Mouse (Mus musculus) heart, embryonic 11.5 days (tissue): ENCODE data around the gene Socs7. TPM values are rescaled to one million over a fixed set of nuclear protein-coding genes. Genes with fewer than 3 reads are reported as not detected.

Source experiments
- ATAC-seq: fragments of 200-750 bp; cut with Nextera tagmentation; replicated peaks from 2 replicates; pipeline ENCODE4 v1.8.0; 2017; ENCODE audit warnings: moderate library complexity; ENCODE audit not compliant: insufficient number of reproducible peaks, low FRiP score, low TSS enrichment
- H3K27ac ChIP-seq: fragments of 300-500 bp; sonication (generic); 2 replicates; pipeline ENCODE4 v1.5.1; 2014; ENCODE audit warnings: mild to moderate bottlenecking, low read depth, low read length
- H3K27me3 ChIP-seq: fragments of 300-500 bp; sonication (generic); 2 replicates; pipeline ENCODE4 v1.6.1; 2014; ENCODE audit warnings: mild to moderate bottlenecking, low read length, mixed read lengths; ENCODE audit not compliant: control insufficient read depth, insufficient read depth
- H3K36me3 ChIP-seq: fragments of 300-500 bp; sonication (generic); 2 replicates; pipeline ENCODE4 v1.6.1; 2014; ENCODE audit warnings: mild to moderate bottlenecking, low read length, moderate library complexity, mixed read lengths; ENCODE audit not compliant: control insufficient read depth, insufficient read depth
- H3K4me1 ChIP-seq: fragments of 300-500 bp; sonication (generic); 2 replicates; pipeline ENCODE4 v1.6.1; 2014; ENCODE audit warnings: low read length; ENCODE audit not compliant: control insufficient read depth, insufficient read depth
- H3K4me2 ChIP-seq: fragments of 300-500 bp; sonication (generic); 2 replicates; pipeline ENCODE4 v1.6.1; 2014; ENCODE audit warnings: mild to moderate bottlenecking, moderate library complexity
- H3K4me3 ChIP-seq: fragments of 300-500 bp; sonication (generic); 2 replicates; pipeline ENCODE4 v1.5.1; 2014; ENCODE audit warnings: low read depth, low read length
- H3K9ac ChIP-seq: fragments of 300-500 bp; sonication (generic); 2 replicates; pipeline ENCODE4 v1.6.1; 2014; ENCODE audit warnings: mild to moderate bottlenecking, low read depth, low read length, moderate library complexity
- H3K9me3 ChIP-seq: fragments of 300-500 bp; sonication (generic); replicated peaks from 2 replicates; pipeline ENCODE4 v1.6.1; 2016; ENCODE audit warnings: low read length; ENCODE audit not compliant: control insufficient read depth
- WGBS: fragments of 180-500 bp; shearing (Covaris S2); extraction: QIAGEN DNeasy Blood & Tissue Kit; methylation state at CpG from one replicate; pipeline ENCODE4 v1.1.7; 2014; ENCODE audit not compliant: insufficient replicate concordance; 5-methylcytosine and 5-hydroxymethylcytosine counted together
- polyA plus RNA-seq: library from polyadenylated mRNA; unstranded; fragments of >200 nt; fragmentation: Nextera tagmentation; extraction: Ambion mirVana; gene quantifications from 2 replicates; pipeline ENCODE4 v1.2.1, GENCODE M21; 2014

The Socs7 gene
- polyA plus RNA-seq, 1 experiment from 2014 or later: 2.9 TPM

GRCm38 (mm10) chr11:97410958-97411357 lies 48.6 kb downstream of the Socs7 start:
- H3K9me3 ChIP-seq: no peaks in the 10 kb centered on the region
- no peak overlapping the region for H3K9ac ChIP-seq
- no peak overlapping the region for H3K27ac ChIP-seq
- ATAC-seq: no peak
- H3K36me3 ChIP-seq: no peaks in the 10 kb centered on the region
- no peak overlapping the region for H3K4me3 ChIP-seq
- H3K27me3 ChIP-seq: no peaks in the 10 kb centered on the region
- H3K4me2 ChIP-seq: no peak overlapping the region
- WGBS: 79% methylated on average over 4 of the region's 4 CpGs
- peaks cover 28% of the 10 kb centered on the region for H3K4me1 ChIP-seq

GRCm38 (mm10) chr11:97412117-97412516 lies 49.8 kb downstream of the Socs7 start:
- H3K36me3 ChIP-seq: no peaks in the 10 kb centered on the region
- H3K27ac ChIP-seq: peak overlapping the region; percentile 58
- peaks cover 23% of the 10 kb centered on the region for H3K4me1 ChIP-seq
- WGBS: 28% methylated on average over 3 of the region's 3 CpGs
- no peaks in the 10 kb centered on the region for H3K27me3 ChIP-seq
- ATAC-seq: no peak
- peak overlapping the region; percentile 34; the same call in 1 of the 2 replicates for H3K9ac ChIP-seq
- H3K4me3 ChIP-seq: no peak overlapping the region
- no peaks in the 10 kb centered on the region for H3K9me3 ChIP-seq
- no peak overlapping the region for H3K4me2 ChIP-seq

- no peak overlapping the region for H3K4me3 ChIP-seq
- H3K9ac ChIP-seq: no peak overlapping the region
- no peak for ATAC-seq
- H3K9me3 ChIP-seq: no peaks in the 10 kb centered on the region
- H3K4me2 ChIP-seq: no peak overlapping the region
- H3K27me3 ChIP-seq: no peaks in the 10 kb centered on the region
- peaks cover 20% of the 10 kb centered on the region for H3K4me1 ChIP-seq
- no peaks in the 10 kb centered on the region for H3K36me3 ChIP-seq
- peak overlapping the region; percentile 58 for H3K27ac ChIP-seq
- WGBS: 35% methylated on average over 10 of the region's 10 CpGs
Observed at GRCm38 (mm10) chr11:97412808-97413347, 50.5 kb downstream of the Socs7 start.

GRCm38 (mm10) chr11:97415330-97415711 lies 53.0 kb downstream of the Socs7 start, which contains the start of gene Arhgap23:
Gene Arhgap23, plus strand, starts transcription at chr11:97415533.
- H3K4me1 ChIP-seq: peaks cover 25% of the 10 kb centered on the region

GRCm38 (mm10) chr11:97415712-97416636 lies 53.6 kb downstream of the Socs7 start:
- H3K4me2 ChIP-seq: peak overlapping the region; percentile 71
- peak overlapping the region; percentile 85 for H3K9ac ChIP-seq
- H3K36me3 ChIP-seq: no peaks in the 10 kb centered on the region
- no peaks in the 10 kb centered on the region for H3K27me3 ChIP-seq
- ATAC-seq: peak; percentile 37; the same call in 1 of the 2 replicates
- peak overlapping the region; percentile 79 for H3K27ac ChIP-seq
- H3K4me3 ChIP-seq: peak overlapping the region; percentile 70
- WGBS: 2% methylated on average over 48 of the region's 49 CpGs
- peaks cover 25% of the 10 kb centered on the region for H3K4me1 ChIP-seq
- H3K9me3 ChIP-seq: no peaks in the 10 kb centered on the region

More at GRCm38 (mm10) chr11:97415330-97415711, 53.0 kb downstream of the Socs7 start, which contains the start of gene Arhgap23:
- Histone ChIP-seq H3K27ac (peak within 1 kb of the TSS; percentile 79), H3K36me3 (no peaks in the 10 kb centered on the region), H3K9ac (peak within 1 kb of the TSS; percentile 85), H3K4me2 (peak within 1 kb of the TSS; percentile 71), H3K9me3 (no peaks in the 10 kb centered on the region), H3K27me3 (no peaks in the 10 kb centered on the region), H3K4me3 (peak within 1 kb of the TSS; percentile 70)
- 1% methylated on average over 29 of the region's 29 CpGs for WGBS
- ATAC-seq: peak; percentile 78

- ATAC-seq: no peak
- peak overlapping the region; percentile 85 for H3K9ac ChIP-seq
- H3K27ac ChIP-seq: 0 out of 2 replicates have a peak overlapping the region, but pooled peaks have one; percentile 15
- peaks cover 25% of the 10 kb centered on the region for H3K4me1 ChIP-seq
- H3K4me3 ChIP-seq: peak overlapping the region; percentile 70
- H3K36me3 ChIP-seq: no peaks in the 10 kb centered on the region
- WGBS: 8% methylated on average over 5 of the region's 5 CpGs
- peak overlapping the region; percentile 71 for H3K4me2 ChIP-seq
- no peaks in the 10 kb centered on the region for H3K9me3 ChIP-seq
- no peaks in the 10 kb centered on the region for H3K27me3 ChIP-seq
Observed at GRCm38 (mm10) chr11:97416637-97417035, 54.3 kb downstream of the Socs7 start.

- Histone ChIP-seq H3K27ac (no peak overlapping the region), H3K4me2 (no peak overlapping the region), H3K9me3 (no peaks in the 10 kb centered on the region), H3K36me3 (no peaks in the 10 kb centered on the region), H3K9ac (no peak overlapping the region), H3K4me3 (no peak overlapping the region), H3K27me3 (no peaks in the 10 kb centered on the region), H3K4me1 (peaks cover 40% of the 10 kb centered on the region)
- 78% methylated on average over 14 of the region's 14 CpGs for WGBS
- ATAC-seq: no peak
Observed at GRCm38 (mm10) chr11:97418834-97419539, 56.6 kb downstream of the Socs7 start.

- Histone ChIP-seq H3K4me2 (no peak overlapping the region), H3K4me1 (peaks cover 45% of the 10 kb centered on the region), H3K9me3 (no peaks in the 10 kb centered on the region), H3K9ac (no peak overlapping the region; the same call in 1 of the 2 replicates), H3K27me3 (no peaks in the 10 kb centered on the region), H3K36me3 (no peaks in the 10 kb centered on the region), H3K4me3 (no peak overlapping the region), H3K27ac (no peak overlapping the region)
- no peak for ATAC-seq
- WGBS: 69% methylated on average over 5 of the region's 5 CpGs
Observed at GRCm38 (mm10) chr11:97419540-97419900, 57.2 kb downstream of the Socs7 start.
